Mouse (Mus musculus) natural killer cell, adult 2 months (primary cell): ENCODE measurements at regions not wholly inside any gene's neighbourhood (a gene's known extent, or its start where the extent isn't known, plus 50 kb on each side); places are given as distances from the start of the nearest gene placed in this dataset.
"Not testable (repeated sequence)": the region's sequence is repeated elsewhere in the genome, so short reads cannot be mapped to it uniquely, and the experiment has no call there.

Experiments used
- DNase-seq, 2 experiments: peaks; one replicate each; pipeline ENCODE4 v3.0.0; 2022; ENCODE audit warnings: low spot score in 2 of 2

DNA sequence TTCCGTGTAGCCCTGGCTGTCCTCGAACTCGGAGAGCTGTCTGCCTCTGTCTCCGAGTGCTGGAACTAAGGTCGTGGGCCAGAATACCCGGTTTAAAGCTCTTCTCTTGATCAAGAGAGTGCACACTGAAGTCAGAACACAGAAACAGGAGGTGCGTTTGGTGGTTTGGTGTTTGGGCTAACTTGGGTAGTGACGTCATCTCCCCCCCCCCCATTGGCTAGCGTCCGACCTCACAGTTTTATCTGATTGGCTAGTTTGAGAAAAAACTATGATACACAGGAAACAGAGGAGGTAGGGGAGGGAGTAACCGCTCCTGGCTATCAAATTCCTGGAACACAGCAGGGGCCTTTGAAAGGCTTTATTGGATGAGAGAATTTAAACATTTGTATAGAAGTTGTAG is 60.2 kb upstream of the Pim1 start:
- DNase-seq: no peak

- DNase-seq: no peak
Measured at GRCm38 (mm10) chr17:29430806-29431205, 59.7 kb upstream of the Pim1 start.

DNA sequence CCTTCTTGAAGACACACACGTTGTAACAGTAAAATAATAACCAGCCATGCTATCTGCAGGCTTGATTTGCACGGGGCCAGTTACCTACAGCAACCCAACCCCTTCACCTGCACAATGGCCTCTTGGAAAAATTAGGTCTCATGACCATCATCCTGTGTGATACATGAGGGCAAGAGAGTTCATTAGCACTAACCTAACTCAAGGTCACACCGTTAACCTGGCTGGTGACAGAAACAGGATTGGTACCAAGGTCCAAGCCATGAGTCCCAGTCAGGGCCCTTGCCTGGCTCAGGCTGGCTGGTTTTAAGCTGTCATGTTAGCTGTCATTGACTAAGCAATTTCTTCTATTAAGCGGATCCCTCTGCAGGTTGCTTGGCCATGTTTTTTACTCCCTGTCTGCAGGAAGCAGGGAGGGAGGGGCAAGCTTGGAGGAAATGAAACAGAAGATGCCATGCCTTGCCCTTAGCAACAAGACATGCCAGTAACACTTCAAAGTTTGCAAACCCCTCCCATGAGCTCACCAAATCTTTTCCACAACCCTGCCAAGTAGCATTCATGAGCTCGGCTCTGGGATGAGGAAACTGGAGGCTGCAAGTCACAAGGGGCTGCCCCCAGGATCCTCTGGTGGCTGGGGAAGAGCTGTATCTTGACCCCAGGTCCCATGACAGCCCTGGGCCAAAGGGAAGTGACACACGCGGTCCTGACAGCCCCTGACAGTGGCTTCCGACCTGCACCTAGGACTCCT is 58.8 kb upstream of the Pim1 start:
- DNase-seq: peak in 1 of 2 experiments; percentile 35

DNA sequence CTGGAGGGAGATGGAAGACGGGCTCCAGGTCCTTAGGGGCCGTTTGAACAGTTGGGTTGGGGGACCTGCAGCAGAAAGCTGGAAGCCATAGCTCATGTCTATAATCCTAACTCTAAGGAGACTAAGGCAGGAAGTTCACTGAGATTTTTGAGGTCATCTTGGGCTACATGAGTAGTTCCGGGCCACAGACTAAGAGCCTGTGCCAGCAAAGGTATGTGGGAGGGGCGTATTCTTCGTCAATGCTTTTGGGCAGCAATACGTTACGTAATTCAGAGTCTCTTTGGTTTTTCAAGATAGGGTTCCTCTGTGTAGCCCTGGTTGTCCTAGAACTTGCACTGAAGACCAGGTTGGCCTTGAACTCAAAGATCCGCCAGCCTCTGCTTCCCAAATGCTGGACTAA is 57.9 kb upstream of the Pim1 start:
- DNase-seq: no peak

- DNase-seq: no peak
Measured at GRCm38 (mm10) chr17:29433370-29433769, 57.2 kb upstream of the Pim1 start.

DNA sequence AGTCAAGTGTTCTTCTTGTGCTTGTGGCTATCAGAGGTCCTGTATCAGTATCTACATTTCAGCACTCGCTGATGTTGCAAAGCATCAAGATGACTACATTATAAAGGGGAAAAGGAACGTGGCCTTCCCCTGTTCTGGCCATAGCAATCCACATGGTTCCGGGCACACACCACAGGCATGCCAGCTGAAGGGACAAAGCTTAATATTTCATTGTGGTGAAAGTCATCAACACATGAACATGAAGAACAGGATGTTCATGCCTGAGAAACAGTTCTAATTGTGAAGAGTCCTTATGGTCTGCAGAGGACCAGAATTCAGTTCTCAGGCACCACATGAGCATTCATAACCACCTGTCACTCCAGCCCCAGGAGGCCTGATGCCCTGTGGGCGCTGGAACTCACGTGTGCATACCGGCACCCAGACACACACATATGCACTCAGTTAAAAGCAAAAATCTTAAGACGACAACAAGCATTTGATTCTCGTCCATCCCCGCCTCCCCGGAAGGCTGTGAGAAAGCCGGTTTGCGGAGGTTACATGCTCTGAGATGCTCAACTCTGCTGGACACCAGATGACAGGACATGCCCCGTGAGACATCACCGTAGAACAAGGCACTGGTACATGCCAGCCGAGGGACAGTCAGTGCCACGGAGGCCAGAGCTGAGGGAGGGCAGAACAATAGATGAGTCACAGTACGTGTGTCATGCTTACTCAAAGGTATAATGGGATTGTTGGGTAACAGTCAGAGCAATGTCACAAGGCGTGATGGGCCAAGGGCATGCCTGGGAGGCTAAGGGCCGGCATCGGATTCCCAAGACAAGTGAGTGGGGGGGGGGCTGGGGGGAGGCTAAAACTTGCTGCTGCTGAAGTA is 56.2 kb upstream of the Pim1 start:
- no peak for DNase-seq

DNA sequence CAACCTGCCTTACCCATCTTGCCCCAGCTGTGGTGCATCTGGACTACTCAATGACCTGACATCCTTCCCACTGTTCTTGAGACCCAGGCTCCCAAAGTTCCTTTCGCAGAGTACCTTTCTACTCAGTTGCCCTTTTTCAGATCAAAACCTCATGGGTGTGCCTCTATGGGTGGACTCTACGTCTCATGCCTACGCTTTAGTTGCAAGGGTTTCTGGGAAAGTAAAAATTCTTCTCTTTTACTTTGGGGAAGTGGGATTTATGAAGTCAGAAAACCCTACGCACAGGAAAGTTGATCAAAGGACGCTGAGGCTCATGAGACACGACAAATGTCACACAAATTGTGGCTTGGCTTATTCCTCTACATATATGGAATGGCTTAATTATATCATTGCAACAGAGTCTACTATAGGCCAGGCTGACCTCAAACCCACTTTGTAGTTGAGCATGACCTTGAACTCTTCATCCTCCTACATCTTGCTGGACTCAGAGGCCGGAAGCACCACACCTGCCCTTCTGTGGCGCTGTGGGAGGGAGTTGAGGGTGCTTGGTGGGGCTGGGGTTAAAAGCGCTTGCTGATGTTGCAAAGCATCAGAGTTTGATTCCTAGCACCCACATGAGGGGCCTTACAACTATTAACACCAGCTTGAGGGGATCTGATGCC is 55.1 kb upstream of the Pim1 start:
- DNase-seq: no peak

GRCm38 (mm10) chr17:29436484-29436870 is 54.1 kb upstream of the Pim1 start:
- DNase-seq: not testable (repeated sequence)

GRCm38 (mm10) chr17:29436871-29437534 is 53.5 kb upstream of the Pim1 start:
- peak; percentile 61 to 84 for DNase-seq

DNA sequence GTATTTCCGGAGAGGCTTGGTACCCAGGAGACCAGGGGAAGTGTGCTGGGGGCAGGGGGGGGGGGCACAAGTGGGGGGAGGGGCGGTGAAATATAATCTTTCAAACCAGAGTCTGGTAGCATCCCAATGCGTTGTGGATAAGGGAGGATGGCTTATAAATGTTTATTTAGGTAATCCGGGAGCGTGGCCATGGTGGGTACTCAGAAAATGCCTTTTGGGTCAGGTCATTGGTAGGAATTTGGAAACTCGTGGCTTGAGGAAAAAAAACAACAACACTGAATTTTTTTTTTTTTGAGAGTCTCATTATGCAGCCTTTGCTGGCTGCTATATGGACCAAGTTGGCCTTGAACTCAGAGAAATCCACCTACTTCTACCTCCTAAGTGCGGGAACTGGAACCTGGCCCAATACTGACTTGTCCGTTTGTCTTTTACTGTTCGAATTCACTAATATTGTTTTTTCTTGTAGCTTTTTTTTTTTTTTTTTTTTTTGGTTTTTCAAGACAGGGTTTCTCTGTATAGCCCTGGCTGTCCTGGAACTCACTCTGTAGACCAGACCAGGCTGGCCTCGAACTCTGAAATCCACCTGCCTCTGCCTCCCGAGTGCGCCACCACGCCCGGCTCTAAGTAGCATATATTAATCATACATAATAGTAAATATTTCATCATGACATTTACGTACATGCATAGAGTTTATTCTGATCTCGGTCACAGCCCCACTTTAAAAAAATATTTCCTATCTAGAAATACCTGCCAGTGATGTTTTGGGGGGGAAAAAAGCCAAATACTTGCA is 52.8 kb upstream of the Pim1 start:
- no peak for DNase-seq

DNA sequence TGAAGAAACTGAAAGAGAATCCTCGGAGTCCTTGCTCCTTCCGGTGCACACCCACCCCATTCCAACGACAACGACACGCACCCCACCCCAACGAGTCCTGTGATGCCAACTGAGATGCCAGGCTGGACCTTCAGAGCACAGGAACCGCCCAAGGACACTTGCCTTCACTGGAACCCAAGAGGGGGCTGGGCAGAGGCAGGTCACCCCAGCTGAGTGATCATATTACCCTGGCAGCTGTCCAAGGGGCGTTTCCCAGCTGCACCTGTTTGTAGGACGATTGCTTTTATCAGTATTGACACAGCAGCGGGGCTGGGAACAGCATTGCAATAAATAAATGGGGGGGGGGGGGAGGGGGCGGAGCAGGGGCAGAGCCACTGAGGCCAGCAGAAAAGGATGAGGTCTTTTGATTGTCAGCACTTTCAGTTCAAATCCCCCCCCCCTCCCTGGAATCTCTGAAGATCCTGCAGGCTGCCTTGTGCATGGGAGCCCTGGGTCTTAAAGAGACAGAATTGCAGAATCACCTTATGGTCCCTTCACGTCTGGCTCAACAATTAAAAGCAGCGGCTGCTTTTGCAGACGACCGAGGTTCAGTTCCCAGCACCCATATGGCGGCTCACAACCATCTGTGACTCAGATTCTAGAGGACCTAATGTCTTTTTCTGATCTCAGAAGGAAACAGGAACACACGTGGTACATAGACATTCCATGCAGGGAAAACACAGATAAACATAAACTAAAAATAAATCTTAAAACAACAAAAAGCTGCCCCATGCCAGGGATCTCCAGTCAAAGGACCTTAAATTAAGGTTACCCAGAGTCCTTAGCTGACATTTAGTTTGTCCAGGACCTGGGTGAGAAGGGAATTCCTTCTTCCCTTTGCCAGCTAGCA is 52.0 kb upstream of the Pim1 start:
- peak in 1 of 2 experiments; percentile 59 for DNase-seq

- no peak for DNase-seq
Measured at GRCm38 (mm10) chr17:29439992-29440391, 50.6 kb upstream of the Pim1 start.

DNA sequence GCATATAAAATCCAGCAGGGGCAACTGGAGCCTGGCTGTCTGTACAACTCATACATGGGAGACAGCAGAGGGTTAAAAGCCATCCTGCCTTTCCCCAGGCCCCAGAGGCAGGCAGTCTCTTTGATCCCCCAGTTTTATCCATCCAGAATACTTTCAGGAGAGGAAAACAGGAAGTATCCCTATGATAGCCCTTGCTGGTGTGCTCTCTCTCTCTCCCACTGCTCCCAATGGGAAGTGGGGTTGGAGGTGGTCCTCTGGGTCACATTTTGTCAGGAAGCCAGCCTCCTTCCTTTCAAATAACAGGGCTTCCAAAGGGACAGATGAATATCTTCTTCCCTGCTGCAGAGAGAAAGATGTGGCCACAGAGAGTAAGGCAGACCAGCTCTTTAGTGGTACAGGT is 50.1 kb upstream of the Pim1 start:
- DNase-seq: no peak
